Comparison of ENCODE assay signal across 8 mouse cellular contexts in the genomic region with DNA sequence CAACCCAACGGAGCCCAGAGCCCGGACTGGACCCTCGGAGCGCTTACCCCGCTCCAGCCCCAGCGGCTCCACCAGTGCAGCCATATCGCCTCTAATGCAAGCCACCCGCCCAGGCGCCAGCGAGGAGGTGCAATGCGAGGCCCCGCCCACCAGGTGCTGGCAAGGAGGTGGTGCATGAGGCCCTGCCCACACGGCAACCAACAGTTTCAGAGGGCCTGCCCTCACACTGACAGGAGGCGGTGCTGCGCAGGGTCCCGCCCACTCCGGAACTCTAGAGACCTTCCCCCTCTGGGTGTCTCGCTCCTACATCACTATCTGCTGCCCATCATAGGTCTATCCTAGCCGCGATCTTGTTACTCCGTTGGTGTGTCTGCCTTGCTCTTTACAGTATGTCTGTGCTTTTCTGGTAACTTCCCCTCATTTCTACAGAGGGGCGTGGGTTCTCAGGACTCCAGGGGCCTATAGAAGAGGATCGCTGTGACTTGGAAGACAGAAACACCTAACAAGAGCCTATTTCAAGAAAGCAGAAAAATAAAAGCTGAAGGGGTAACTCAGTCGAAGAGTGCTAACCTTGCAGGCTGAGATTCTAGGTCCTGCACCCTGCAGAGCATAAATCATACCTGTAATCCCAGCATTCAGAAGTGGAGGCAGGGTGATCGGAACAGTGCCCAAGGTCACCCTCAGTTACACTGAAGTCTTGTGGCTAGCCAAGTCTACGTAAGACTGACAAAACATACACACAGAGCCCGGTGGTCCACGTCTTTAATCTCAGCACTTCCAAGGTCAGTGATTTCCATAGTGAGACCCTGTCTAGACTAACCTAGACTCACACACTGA. TPM values are rescaled to one million over a fixed set of nuclear protein-coding genes. Genes with fewer than 3 reads are reported as not detected.
A peak's percentile ranks its signal among the peaks of the same experiment; 100 is the strongest.
DNase-seq lines count a peak whose midpoint lies in the region; ATAC-seq and TF ChIP-seq lines count a peak whose summit lies in the region.

Gene Lin7b (minus strand): TSS at position 109 of the 837 bp plus-strand sequence.

- peaks cover 45% of the 10 kb centered on the region for H3K36me3 ChIP-seq in E14TG2a.4 (ENCODE audit: insufficient read depth, low read length)
- H3K36me3 ChIP-seq in forebrain, embryonic 14.5 days (ENCODE audit: control insufficient read depth, insufficient read depth, low read length): peaks cover 36% of the 10 kb centered on the region
- H3K36me3 ChIP-seq in liver, embryonic 15.5 days (replicated peaks): peaks cover 35% of the 10 kb centered on the region
- H3K36me3 ChIP-seq in neural tube, embryonic 12.5 days: peaks cover 28% of the 10 kb centered on the region
- H3K36me3 ChIP-seq in stomach, postnatal 0 days (ENCODE audit: control insufficient read depth, insufficient read depth, low read length): peaks cover 5% of the 10 kb centered on the region

- peak within 1 kb of the TSS; percentile 92 for H3K4me2 ChIP-seq in forebrain, embryonic 14.5 days (ENCODE audit: low read length)
- H3K4me2 ChIP-seq in liver, embryonic 15.5 days: peak within 1 kb of the TSS; percentile 84
- H3K4me2 ChIP-seq in neural tube, embryonic 12.5 days (replicated peaks): peak within 1 kb of the TSS; percentile 95
- peak within 1 kb of the TSS; percentile 98 for H3K4me2 ChIP-seq in stomach, postnatal 0 days (replicated peaks; ENCODE audit: low read depth)

- H3K9ac ChIP-seq in forebrain, embryonic 14.5 days (ENCODE audit: low read length): peak within 1 kb of the TSS; percentile 60
- peak within 1 kb of the TSS; percentile 19; the same call in 1 of the 2 replicates for H3K9ac ChIP-seq in liver, embryonic 15.5 days
- peak within 1 kb of the TSS; percentile 52 for H3K9ac ChIP-seq in neural tube, embryonic 12.5 days
- H3K9ac ChIP-seq in stomach, postnatal 0 days (ENCODE audit: low read length): peak within 1 kb of the TSS; percentile 60

- intact Hi-C loops in heart, postnatal 10 days (cut with DNase I): no loop called here

- 12% methylated on average over 28 of the region's 28 CpGs for WGBS in forebrain, embryonic 14.5 days
- WGBS in liver, embryonic 15.5 days (ENCODE audit: insufficient replicate concordance): 8% methylated on average over 28 of the region's 28 CpGs
- 13% methylated on average over 28 of the region's 28 CpGs for WGBS in neural tube, embryonic 12.5 days
- WGBS in stomach, postnatal 0 days: 8% methylated on average over 28 of the region's 28 CpGs

- peak; percentile 89 for DNase-seq in cerebellum, adult 11 months
- peak; percentile 82 for DNase-seq in forebrain, embryonic 14.5 days (ENCODE audit: low spot score)
- peak; percentile 89 to 90 for DNase-seq in heart, postnatal 10 days
- DNase-seq in kidney, postnatal 4 days: peak; percentile 94 to 95
- peak; percentile 96 for DNase-seq in stomach, postnatal 0 days (ENCODE audit: low spot score)

- TF ChIP-seq CTCF in E14TG2a.4 (conservative IDR thresholded peaks at IDR 0.05; ENCODE audit: low read length): no peak
- TF ChIP-seq CTCF in stomach, postnatal 0 days (IDR thresholded peaks at IDR 0.05; ENCODE audit: low read depth): peak; percentile 38

- TF ChIP-seq EP300 in stomach, postnatal 0 days (optimal IDR thresholded peaks at IDR 0.05): no peak

- H3K27me3 ChIP-seq in E14TG2a.4 (ENCODE audit: insufficient read depth, low read length): peaks cover 24% of the 10 kb centered on the region
- H3K27me3 ChIP-seq in forebrain, embryonic 14.5 days (replicated peaks; ENCODE audit: control insufficient read depth, insufficient read depth, low read length): peaks cover 6% of the 10 kb centered on the region; the same call in 1 of the 2 replicates
- H3K27me3 ChIP-seq in liver, embryonic 15.5 days: peaks cover 50% of the 10 kb centered on the region
- H3K27me3 ChIP-seq in neural tube, embryonic 12.5 days (replicated peaks): peaks cover 28% of the 10 kb centered on the region
- no peaks in the 10 kb centered on the region for H3K27me3 ChIP-seq in stomach, postnatal 0 days (ENCODE audit: control insufficient read depth, insufficient read depth, low read length)

- H3K4me1 ChIP-seq in E14TG2a.4 (replicated peaks; ENCODE audit: low read depth, low read length): peaks cover 74% of the 10 kb centered on the region
- H3K4me1 ChIP-seq in forebrain, embryonic 14.5 days (ENCODE audit: control insufficient read depth, insufficient read depth, low read length): peaks cover 22% of the 10 kb centered on the region
- peaks cover 48% of the 10 kb centered on the region for H3K4me1 ChIP-seq in liver, embryonic 15.5 days (replicated peaks)
- H3K4me1 ChIP-seq in neural tube, embryonic 12.5 days: peaks cover 28% of the 10 kb centered on the region
- peaks cover 3% of the 10 kb centered on the region; the same call in 1 of the 2 replicates for H3K4me1 ChIP-seq in stomach, postnatal 0 days (replicated peaks; ENCODE audit: control insufficient read depth, insufficient read depth)

- no peaks in the 10 kb centered on the region for H3K9me3 ChIP-seq in E14TG2a.4 (ENCODE audit: low read length)
- no peaks in the 10 kb centered on the region for H3K9me3 ChIP-seq in forebrain, embryonic 14.5 days (replicated peaks; ENCODE audit: control insufficient read depth, low read length)
- no peaks in the 10 kb centered on the region for H3K9me3 ChIP-seq in liver, embryonic 15.5 days (replicated peaks)
- no peaks in the 10 kb centered on the region for H3K9me3 ChIP-seq in neural tube, embryonic 12.5 days
- H3K9me3 ChIP-seq in stomach, postnatal 0 days (ENCODE audit: control insufficient read depth, low read length): no peaks in the 10 kb centered on the region

- ATAC-seq in forebrain, embryonic 14.5 days: peak; percentile 46
- peak; percentile 65 for ATAC-seq in liver, embryonic 15.5 days (ENCODE audit: insufficient read depth)
- ATAC-seq in neural tube, embryonic 12.5 days (ENCODE audit: low FRiP score, low read depth): peak; percentile 29
- ATAC-seq in stomach, postnatal 0 days (ENCODE audit: low FRiP score, low TSS enrichment): peak; percentile 79

- H3K27ac ChIP-seq in forebrain, embryonic 14.5 days (ENCODE audit: low read depth, low read length): no peak within 1 kb of the TSS
- H3K27ac ChIP-seq in liver, embryonic 15.5 days (replicated peaks): no peak within 1 kb of the TSS
- no peak within 1 kb of the TSS for H3K27ac ChIP-seq in neural tube, embryonic 12.5 days
- H3K27ac ChIP-seq in stomach, postnatal 0 days (replicated peaks): no peak within 1 kb of the TSS

- peak within 1 kb of the TSS; percentile 81 for H3K4me3 ChIP-seq in E14TG2a.4 (replicated peaks; ENCODE audit: low read length)
- peak within 1 kb of the TSS; percentile 40 for H3K4me3 ChIP-seq in forebrain, embryonic 14.5 days (ENCODE audit: low read depth, low read length)
- H3K4me3 ChIP-seq in liver, embryonic 15.5 days (replicated peaks): peak within 1 kb of the TSS; percentile 52
- peak within 1 kb of the TSS; percentile 42 for H3K4me3 ChIP-seq in neural tube, embryonic 12.5 days
- H3K4me3 ChIP-seq in stomach, postnatal 0 days (ENCODE audit: low read depth, low read length): peak within 1 kb of the TSS; percentile 52

RNA-seq across cellular contexts. Expression of gene Lin7b, which starts in this region (rescaled TPM):
- polyA plus RNA-seq in forebrain, embryonic 14.5 days (2014; fragmentation: Nextera tagmentation; extraction: Ambion mirVana): 6.2 and 11.0 TPM in 2 replicates
- 1 to 10 TPM in 1 of 2 experiments, under 1 TPM in 1; 0.97 to 1.1 TPM for total RNA-seq in heart, postnatal 10 days (2021)
- not detected in 2 replicates for polyA plus RNA-seq in liver, embryonic 15.5 days (2015; fragmentation: Nextera tagmentation; extraction: Ambion mirVana)
- 3.5 TPM in 2 replicates for polyA plus RNA-seq in neural tube, embryonic 12.5 days (2016; fragmentation: Nextera tagmentation; extraction: Ambion mirVana)
- 5.9 and 6.1 TPM in 2 replicates for polyA plus RNA-seq in stomach, postnatal 0 days (2015; fragmentation: Nextera tagmentation; extraction: Ambion mirVana)

Comparison
In these comparisons a context has a peak if more than half of its experiments do, and no peak if none do; other contexts are left out.
1. Peak in ATAC-seq, H3K4me3 ChIP-seq, H3K9ac ChIP-seq and H3K4me2 ChIP-seq in liver, embryonic 15.5 days; RNA of the gene not detected or under 1 TPM.
2. ATAC-seq: peak in every context shown above with its lines; median percentile 79 in stomach, postnatal 0 days; 65 in liver, embryonic 15.5 days; 46 in forebrain, embryonic 14.5 days; 29 in neural tube, embryonic 12.5 days.